Mouse (Mus musculus) cerebellum, adult 2 months (tissue): ENCODE measurements around the gene Add3. TPM values are rescaled to one million over a fixed set of nuclear protein-coding genes. Genes with fewer than 3 reads are reported as not detected.
"Not testable (repeated sequence)": the region's sequence is repeated elsewhere in the genome, so short reads cannot be mapped to it uniquely, and the experiment has no call there.

ENCODE experiments used
- DNase-seq, 2 experiments: peaks; one replicate each; pipeline ENCODE4 v3.0.0; 2021
- H3K27ac ChIP-seq: fragments of 200-500 bp; 2 replicates; pipeline ENCODE4 v1.5.1; 2012; ENCODE audit warnings: low read length, control low read depth, inconsistent platforms; ENCODE audit not compliant: insufficient read depth
- H3K27me3 ChIP-seq: fragments of 200-500 bp; 2 replicates; pipeline ENCODE4 v1.6.1; 2012; ENCODE audit warnings: inconsistent platforms, mild to moderate bottlenecking, low read length, moderate library complexity; ENCODE audit not compliant: control insufficient read depth, insufficient read depth
- H3K4me1 ChIP-seq: fragments of 200-500 bp; 2 replicates; pipeline ENCODE4 v1.6.1; 2011; ENCODE audit warnings: low read length; ENCODE audit not compliant: control insufficient read depth, insufficient read depth
- H3K4me3 ChIP-seq: fragments of 200-500 bp; replicated peaks from 2 replicates; pipeline ENCODE3; 2011; ENCODE audit warnings: mild to moderate bottlenecking, low read depth, low read length, control low read depth; ENCODE audit not compliant: insufficient read depth
- CTCF ChIP-seq: fragments of 200-500 bp; IDR thresholded peaks from 2 replicates; pipeline ENCODE4 v1.5.1; 2011; ENCODE audit warnings: low read depth, mild to moderate bottlenecking, control low read depth, low read length, moderate library complexity, borderline replicate concordance; ENCODE audit not compliant: insufficient read depth
- POLR2A ChIP-seq: fragments of 200-500 bp; IDR thresholded peaks from 2 replicates; pipeline ENCODE4 v1.6.1; 2011; ENCODE audit warnings: low read length, control low read depth, borderline replicate concordance; ENCODE audit not compliant: insufficient read depth
- WGBS: fragments of 180-500 bp; shearing (Covaris S2); methylation state at CpG from one replicate; pipeline ENCODE4 v1.1.7; 2018; 5-methylcytosine and 5-hydroxymethylcytosine counted together
- polyA plus RNA-seq: library from polyadenylated mRNA; depleted of rRNA; stranded (reverse); fragments of >200 nt; gene quantifications from 2 replicates; pipeline ENCODE4 v1.2.3, GENCODE M21; 2012

Gene Add3
- polyA plus RNA-seq, 1 experiment, result 80.2 TPM

- Histone ChIP-seq H3K4me3 (no peak overlapping the region), H3K27ac (no peak overlapping the region), H3K4me1 (0 out of 2 replicates have a peak, but pooled peaks cover 3% of the 10 kb centered on the region), H3K27me3 (no peaks in the 10 kb centered on the region)
- WGBS, result 97% methylated on average over 2 of the region's 2 CpGs
- TF ChIP-seq CTCF (no peak), POLR2A (no peak)
- no peak for DNase-seq
Observed at GRCm38 (mm10) chr19:53206986-53207385, 66.7 kb downstream of the Add3 start.

GRCm38 (mm10) chr19:53208830-53209229 lies 68.6 kb downstream of the Add3 start:
- Histone ChIP-seq H3K4me1 (no peaks in the 10 kb centered on the region), H3K27ac (no peak overlapping the region), H3K27me3 (no peaks in the 10 kb centered on the region), H3K4me3 (no peak overlapping the region)
- 91% methylated on average over 7 of the region's 7 CpGs for WGBS
- DNase-seq, result no peak
- no peak for TF ChIP-seq POLR2A
- no peak for TF ChIP-seq CTCF

- WGBS, result 72% methylated on average over 2 of the region's 2 CpGs
- TF ChIP-seq CTCF (no peak), POLR2A (no peak)
- no peak overlapping the region for H3K4me3 ChIP-seq
Observed at GRCm38 (mm10) chr19:53210251-53210650, 70.0 kb downstream of the Add3 start.

GRCm38 (mm10) chr19:53215352-53215751 lies 75.1 kb downstream of the Add3 start:
- WGBS, result 47% methylated on average over 2 of the region's 2 CpGs
- Histone ChIP-seq H3K4me1 (peaks cover 6% of the 10 kb centered on the region; the same call in 1 of the 2 replicates), H3K4me3 (no peak overlapping the region), H3K27ac (peak overlapping the region; percentile 5; the same call in 1 of the 2 replicates), H3K27me3 (no peaks in the 10 kb centered on the region)
- peak in 1 of 2 experiments; percentile 53 for DNase-seq
- TF ChIP-seq CTCF (no peak), POLR2A (no peak)

More at GRCm38 (mm10) chr19:53210251-53210650, 70.0 kb downstream of the Add3 start:
- no peak overlapping the region for H3K27ac ChIP-seq
- H3K27me3 ChIP-seq, result no peaks in the 10 kb centered on the region
- peaks cover 3% of the 10 kb centered on the region; the same call in 1 of the 2 replicates for H3K4me1 ChIP-seq
- DNase-seq, result no peak

DNA sequence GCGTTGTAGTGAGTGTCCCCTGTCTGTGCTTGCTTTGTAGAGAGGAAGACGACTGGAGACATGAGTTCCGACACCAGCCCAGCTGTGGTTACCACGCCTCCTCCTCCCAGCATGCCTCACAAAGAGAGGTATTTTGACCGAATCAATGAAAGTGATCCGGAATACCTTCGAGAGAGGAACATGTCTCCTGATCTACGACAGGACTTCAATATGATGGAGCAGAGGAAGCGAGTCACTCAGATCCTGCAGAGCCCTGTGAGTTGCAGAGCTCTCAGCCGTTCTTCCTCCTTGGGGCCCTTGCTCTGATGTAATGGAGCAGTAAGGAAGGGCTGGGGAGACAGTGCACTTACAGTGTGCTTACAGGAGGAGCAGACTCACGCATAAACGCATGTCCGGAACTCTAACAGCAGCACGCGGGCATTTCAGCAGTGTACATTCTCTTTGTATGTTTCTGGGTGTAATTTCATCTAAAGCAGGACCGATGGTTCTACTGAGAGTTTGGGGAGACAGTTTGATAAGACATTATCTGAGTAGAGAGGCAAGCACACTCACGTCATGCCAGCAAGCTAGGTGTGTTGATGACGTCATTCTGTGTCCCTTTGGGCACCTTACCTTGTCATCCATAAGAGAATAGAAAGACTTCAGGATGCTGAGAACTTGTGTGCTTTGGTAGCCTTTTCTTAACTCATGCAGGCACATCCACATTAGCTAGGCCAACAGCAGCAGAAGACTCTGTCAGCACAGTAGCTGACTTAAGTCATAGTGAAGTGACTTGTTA lies 76.7 kb downstream of the Add3 start:
- Histone ChIP-seq H3K27ac (no peak overlapping the region), H3K27me3 (no peaks in the 10 kb centered on the region), H3K4me1 (peaks cover 6% of the 10 kb centered on the region; the same call in 1 of the 2 replicates), H3K4me3 (no peak overlapping the region)
- TF ChIP-seq CTCF, result no peak
- no peak for TF ChIP-seq POLR2A
- WGBS, result 87% methylated on average over 18 of the region's 18 CpGs
- DNase-seq, result no peak

GRCm38 (mm10) chr19:53217837-53218236 lies 77.6 kb downstream of the Add3 start:
- DNase-seq, result no peak
- WGBS, result 94% methylated on average over 8 of the region's 8 CpGs
- Histone ChIP-seq H3K4me1 (peaks cover 6% of the 10 kb centered on the region; the same call in 1 of the 2 replicates), H3K4me3 (no peak overlapping the region), H3K27ac (no peak overlapping the region), H3K27me3 (no peaks in the 10 kb centered on the region)
- TF ChIP-seq POLR2A (no peak), CTCF (no peak)

- peaks cover 6% of the 10 kb centered on the region; the same call in 1 of the 2 replicates for H3K4me1 ChIP-seq
- no peaks in the 10 kb centered on the region for H3K27me3 ChIP-seq
- H3K27ac ChIP-seq, result no peak overlapping the region
- TF ChIP-seq CTCF, result no peak
- TF ChIP-seq POLR2A, result no peak
- no peak overlapping the region for H3K4me3 ChIP-seq
- DNase-seq, result no peak
- WGBS, result 61% methylated on average over 3 of the region's 3 CpGs
Observed at GRCm38 (mm10) chr19:53219305-53219704, 79.1 kb downstream of the Add3 start.

- H3K27me3 ChIP-seq, result no peaks in the 10 kb centered on the region
- TF ChIP-seq CTCF, result no peak
- TF ChIP-seq POLR2A, result no peak
- H3K27ac ChIP-seq, result no peak overlapping the region
- H3K4me1 ChIP-seq, result no peaks in the 10 kb centered on the region; the same call in 1 of the 2 replicates
- peak in 1 of 2 experiments; percentile 38 for DNase-seq
- H3K4me3 ChIP-seq, result no peak overlapping the region
- WGBS, result 65% methylated on average over 3 of the region's 3 CpGs
Observed at GRCm38 (mm10) chr19:53221186-53221585, 80.9 kb downstream of the Add3 start.

DNA sequence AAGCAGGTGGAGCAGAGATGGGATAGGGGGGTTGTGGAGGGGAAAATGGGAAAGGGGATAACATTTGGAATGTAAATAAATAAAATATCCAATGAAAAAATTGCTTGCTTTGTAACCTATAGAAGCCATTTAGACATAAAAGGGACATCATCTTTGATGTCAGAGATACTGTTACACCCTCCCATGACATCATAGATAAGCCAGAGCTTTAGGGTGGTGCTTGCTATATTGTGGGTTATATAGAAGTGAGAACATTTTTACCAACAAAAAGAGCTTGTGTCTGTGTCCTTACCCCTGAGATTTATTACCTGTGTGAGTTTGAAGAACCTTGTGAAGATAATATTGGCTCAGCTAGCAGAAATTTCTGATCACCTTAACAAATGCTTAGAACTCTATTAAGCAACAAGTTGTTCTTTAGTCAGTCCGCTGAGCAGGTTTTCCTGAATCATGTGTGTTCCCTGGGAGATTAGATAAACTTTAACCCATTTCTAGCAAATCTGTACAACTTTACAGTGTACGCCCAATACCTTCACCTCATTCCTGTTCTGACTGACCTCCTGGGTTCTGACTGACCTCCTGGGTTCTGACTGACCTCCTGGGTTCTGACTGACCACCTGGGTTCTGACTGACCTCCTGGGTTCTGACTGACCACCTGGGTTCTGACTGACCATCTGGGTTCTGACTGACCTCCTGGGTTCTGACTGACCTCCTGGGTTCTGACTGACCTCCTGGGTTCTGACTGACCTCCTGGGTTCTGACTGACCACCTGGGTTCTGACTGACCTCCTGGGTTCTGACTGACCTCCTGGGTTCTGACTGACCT lies 85.2 kb downstream of the Add3 start:
- H3K27ac ChIP-seq, DNase-seq, H3K4me3 ChIP-seq, H3K27me3 ChIP-seq, H3K4me1 ChIP-seq: not testable (repeated sequence)
- WGBS, result 88% methylated on average over 2 of the region's 2 CpGs
